Mouse (Mus musculus): Measurements from ENCODE around the gene Ankrd13a. TPM values are rescaled to one million over a fixed set of nuclear protein-coding genes. Genes with fewer than 3 reads are reported as not detected.

Ankrd13a gene
- polyA plus RNA-seq (2012; fragmentation: generic; extraction: Trizol), result 51.2 TPM

DNA sequence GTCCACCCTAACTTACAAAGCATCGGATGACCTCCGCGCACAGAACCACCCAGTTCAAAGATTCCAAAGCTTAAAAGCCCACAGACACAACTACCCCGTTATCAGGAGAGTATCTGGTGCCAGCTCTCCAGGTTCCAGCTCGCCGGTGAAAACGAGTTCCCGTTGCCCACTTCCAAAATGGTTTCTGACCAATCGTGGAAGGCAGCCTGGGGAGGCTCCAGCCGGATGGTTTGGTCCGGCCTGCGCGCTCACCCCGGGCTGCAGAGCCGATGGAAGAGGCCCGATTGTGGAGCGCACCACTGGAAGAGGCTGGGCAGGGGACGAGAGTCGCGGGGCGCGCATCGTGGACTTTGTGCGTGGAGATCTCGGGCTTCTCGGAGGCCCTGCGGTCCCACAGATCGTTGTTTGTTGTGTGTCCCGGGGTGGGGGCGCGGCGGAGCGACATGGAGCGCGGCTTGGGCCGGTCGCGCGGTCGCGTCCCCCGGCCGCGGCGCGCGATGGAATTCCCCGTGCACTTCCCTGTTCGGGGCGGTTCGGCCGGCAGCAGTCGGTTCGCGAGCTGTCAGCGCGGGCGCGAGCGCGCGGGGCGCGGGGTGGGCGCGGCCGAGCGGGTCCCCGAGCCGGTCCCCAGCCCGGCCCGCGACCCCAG is at the start of gene Ankrd13a:
Gene Ankrd13a (plus strand): TSS at position 275 of the 649 bp plus-strand sequence.
- Histone ChIP-seq H3K4me3 (peak within 1 kb of the TSS; percentile 52), H3K36me3 (ENCODE audit: control insufficient read depth, insufficient read depth) (no peaks in the 10 kb centered on the region), H3K27me3 (ENCODE audit: control insufficient read depth, insufficient read depth, insufficient read length) (no peaks in the 10 kb centered on the region), H3ac (ENCODE audit: control insufficient read depth, insufficient read length) (peak within 1 kb of the TSS; percentile 99), H3K4me2 (ENCODE audit: low read depth) (peak within 1 kb of the TSS; percentile 97), H3K79me2 (ENCODE audit: control insufficient read depth, insufficient read depth) (peaks cover 68% of the 10 kb centered on the region)
- TF ChIP-seq POLR2A (IDR thresholded peaks at IDR 0.05; ENCODE audit: insufficient read length, low read depth), result peak; percentile 78
- no peak for TF ChIP-seq REST (IDR thresholded peaks at IDR 0.05; ENCODE audit: insufficient read depth, insufficient read length)
- TF ChIP-seq MAX (IDR thresholded peaks at IDR 0.05; ENCODE audit: low read depth), result no peak
- TF ChIP-seq MYOD1 (IDR thresholded peaks at IDR 0.05; ENCODE audit: control insufficient read depth in 1 of 3, insufficient read length in 2 of 3, low read depth in 2 of 3), result peak in 1 of 3 experiments; percentile 1
- TF ChIP-seq E2F4 (IDR thresholded peaks at IDR 0.05; ENCODE audit: insufficient read depth), result peak; percentile 21
- TF ChIP-seq TCF3 (IDR thresholded peaks at IDR 0.05; ENCODE audit: insufficient read length, low read depth), result no peak
- TF ChIP-seq SRF (IDR thresholded peaks at IDR 0.05; ENCODE audit: control insufficient read depth, insufficient read length, low read depth), result no peak
- peak in 1 of 3 experiments; percentile 8 for TF ChIP-seq MYOG (IDR thresholded peaks at IDR 0.05; ENCODE audit: control insufficient read depth in 1 of 3, insufficient read depth in 1 of 3, insufficient read length in 2 of 3, low read depth in 2 of 3)
- peak; percentile 11 for TF ChIP-seq USF1 (IDR thresholded peaks at IDR 0.05; ENCODE audit: low read depth)
- TF ChIP-seq TCF12 (IDR thresholded peaks at IDR 0.05; ENCODE audit: insufficient read depth, poor library complexity, severe bottlenecking), result no peak
- peak; percentile 66 for TF ChIP-seq POLR2AphosphoS2 (IDR thresholded peaks at IDR 0.05; ENCODE audit: insufficient read length, low read depth)
- no peak for TF ChIP-seq CEBPB (IDR thresholded peaks at IDR 0.05; ENCODE audit: insufficient read depth, poor library complexity, severe bottlenecking)

DNA sequence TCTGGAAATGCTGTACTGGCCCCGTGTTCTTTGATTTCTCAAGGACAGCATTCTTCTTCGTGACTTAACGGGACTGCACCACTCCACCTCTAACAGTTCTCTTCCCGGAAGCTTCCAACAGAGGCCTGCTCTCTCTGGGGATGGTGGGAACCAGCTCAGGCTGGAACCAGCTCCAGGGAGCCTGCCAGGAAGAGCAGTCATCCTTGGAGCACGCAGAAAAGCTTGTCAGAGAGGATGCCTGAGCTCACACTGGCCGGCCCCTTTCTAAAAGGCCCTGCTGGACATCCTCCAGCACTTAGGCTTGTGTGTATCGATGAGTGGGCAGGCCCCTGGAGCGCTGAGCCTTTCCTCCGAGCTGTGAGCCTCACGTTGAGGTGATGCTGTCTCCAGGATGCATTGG is 46.3 kb upstream of the Ankrd13a start:
- no peak for TF ChIP-seq USF1 (IDR thresholded peaks at IDR 0.05; ENCODE audit: low read depth)
- TF ChIP-seq E2F4 (IDR thresholded peaks at IDR 0.05; ENCODE audit: insufficient read depth), result no peak
- no peak for TF ChIP-seq SRF (IDR thresholded peaks at IDR 0.05; ENCODE audit: control insufficient read depth, insufficient read length, low read depth)
- no peak for TF ChIP-seq MAX (IDR thresholded peaks at IDR 0.05; ENCODE audit: low read depth)
- TF ChIP-seq POLR2AphosphoS2 (IDR thresholded peaks at IDR 0.05; ENCODE audit: insufficient read length, low read depth), result no peak
- no peak for TF ChIP-seq TCF12 (IDR thresholded peaks at IDR 0.05; ENCODE audit: insufficient read depth, poor library complexity, severe bottlenecking)
- TF ChIP-seq CEBPB (IDR thresholded peaks at IDR 0.05; ENCODE audit: insufficient read depth, poor library complexity, severe bottlenecking), result no peak
- TF ChIP-seq MYOG (IDR thresholded peaks at IDR 0.05; ENCODE audit: control insufficient read depth in 1 of 3, insufficient read depth in 1 of 3, insufficient read length in 2 of 3, low read depth in 2 of 3), result no peak
- no peak for TF ChIP-seq MYOD1 (IDR thresholded peaks at IDR 0.05; ENCODE audit: control insufficient read depth in 1 of 3, insufficient read length in 2 of 3, low read depth in 2 of 3)
- no peak for TF ChIP-seq TCF3 (IDR thresholded peaks at IDR 0.05; ENCODE audit: insufficient read length, low read depth)
- no peak for TF ChIP-seq POLR2A (IDR thresholded peaks at IDR 0.05; ENCODE audit: insufficient read length, low read depth)
- TF ChIP-seq REST (IDR thresholded peaks at IDR 0.05; ENCODE audit: insufficient read depth, insufficient read length), result no peak
- no peaks in the 10 kb centered on the region for H3K27me3 ChIP-seq (ENCODE audit: control insufficient read depth, insufficient read depth, insufficient read length)
- no peaks in the 10 kb centered on the region for H3K79me2 ChIP-seq (ENCODE audit: control insufficient read depth, insufficient read depth)
- H3K4me2 ChIP-seq (ENCODE audit: low read depth), result no peak overlapping the region
- H3K36me3 ChIP-seq (ENCODE audit: control insufficient read depth, insufficient read depth), result no peaks in the 10 kb centered on the region
- no peak overlapping the region for H3ac ChIP-seq (ENCODE audit: control insufficient read depth, insufficient read length)
- no peak overlapping the region for H3K4me3 ChIP-seq

DNA sequence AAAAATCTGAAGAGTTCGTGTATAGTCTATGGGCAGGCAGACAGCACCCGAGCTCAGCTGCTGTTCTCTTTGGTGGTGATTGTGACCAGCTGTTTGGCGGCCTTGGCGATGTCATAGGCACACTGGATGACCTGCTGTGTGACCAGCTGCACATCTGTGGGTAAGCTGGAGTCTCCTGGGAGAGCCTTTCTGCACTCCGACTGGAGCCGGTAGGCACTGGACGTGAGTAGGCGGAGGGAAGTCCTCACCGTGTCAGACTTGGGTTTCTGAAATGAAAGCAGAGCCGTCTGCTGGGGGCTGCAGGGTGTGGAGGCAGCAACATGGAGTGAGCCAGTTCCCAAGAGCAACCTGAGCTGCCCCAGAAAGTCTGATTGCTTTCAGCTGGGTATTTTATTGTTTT is 44.3 kb upstream of the Ankrd13a start:
- Histone ChIP-seq H3ac (ENCODE audit: control insufficient read depth, insufficient read length) (no peak overlapping the region), H3K79me2 (ENCODE audit: control insufficient read depth, insufficient read depth) (no peaks in the 10 kb centered on the region), H3K4me2 (ENCODE audit: low read depth) (no peak overlapping the region), H3K27me3 (ENCODE audit: control insufficient read depth, insufficient read depth, insufficient read length) (no peaks in the 10 kb centered on the region), H3K36me3 (ENCODE audit: control insufficient read depth, insufficient read depth) (no peaks in the 10 kb centered on the region), H3K4me3 (no peak overlapping the region)
- TF ChIP-seq TCF12 (IDR thresholded peaks at IDR 0.05; ENCODE audit: insufficient read depth, poor library complexity, severe bottlenecking) (no peak), MYOD1 (IDR thresholded peaks at IDR 0.05; ENCODE audit: control insufficient read depth in 1 of 3, insufficient read length in 2 of 3, low read depth in 2 of 3) (peak in 2 of 3 experiments; percentile 22 to 71)

DNA sequence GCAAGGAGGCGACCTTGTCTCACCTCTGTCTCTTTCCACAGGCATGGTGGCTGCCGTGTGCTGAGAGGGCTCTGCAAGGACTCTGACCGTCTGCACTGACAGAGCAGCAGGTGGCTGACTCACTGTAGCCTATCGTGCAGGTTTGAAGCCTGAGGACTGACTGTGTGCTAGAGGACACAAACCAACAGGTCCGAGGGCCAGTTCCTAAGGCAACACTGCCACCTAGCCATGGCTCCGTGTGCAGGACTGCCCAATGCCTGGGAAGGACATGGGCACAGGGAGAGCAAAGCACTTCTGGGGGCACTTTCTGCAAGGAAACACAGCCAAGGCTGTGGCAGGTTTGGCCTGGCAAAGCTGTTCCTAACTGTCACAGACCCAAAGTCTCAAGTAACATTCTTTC is 43.0 kb upstream of the Ankrd13a start:
- TF ChIP-seq MYOD1 (IDR thresholded peaks at IDR 0.05; ENCODE audit: control insufficient read depth in 1 of 3, insufficient read length in 2 of 3, low read depth in 2 of 3) (no peak), TCF12 (IDR thresholded peaks at IDR 0.05; ENCODE audit: insufficient read depth, poor library complexity, severe bottlenecking) (no peak), MYOG (IDR thresholded peaks at IDR 0.05; ENCODE audit: control insufficient read depth in 1 of 3, insufficient read depth in 1 of 3, insufficient read length in 2 of 3, low read depth in 2 of 3) (no peak), REST (IDR thresholded peaks at IDR 0.05; ENCODE audit: insufficient read depth, insufficient read length) (no peak), POLR2AphosphoS2 (IDR thresholded peaks at IDR 0.05; ENCODE audit: insufficient read length, low read depth) (no peak), SRF (IDR thresholded peaks at IDR 0.05; ENCODE audit: control insufficient read depth, insufficient read length, low read depth) (no peak)
- Histone ChIP-seq H3ac (ENCODE audit: control insufficient read depth, insufficient read length) (no peak overlapping the region), H3K79me2 (ENCODE audit: control insufficient read depth, insufficient read depth) (no peaks in the 10 kb centered on the region), H3K4me2 (ENCODE audit: low read depth) (no peak overlapping the region), H3K27me3 (ENCODE audit: control insufficient read depth, insufficient read depth, insufficient read length) (no peaks in the 10 kb centered on the region), H3K36me3 (ENCODE audit: control insufficient read depth, insufficient read depth) (peaks cover 10% of the 10 kb centered on the region), H3K4me3 (no peak overlapping the region)

DNA sequence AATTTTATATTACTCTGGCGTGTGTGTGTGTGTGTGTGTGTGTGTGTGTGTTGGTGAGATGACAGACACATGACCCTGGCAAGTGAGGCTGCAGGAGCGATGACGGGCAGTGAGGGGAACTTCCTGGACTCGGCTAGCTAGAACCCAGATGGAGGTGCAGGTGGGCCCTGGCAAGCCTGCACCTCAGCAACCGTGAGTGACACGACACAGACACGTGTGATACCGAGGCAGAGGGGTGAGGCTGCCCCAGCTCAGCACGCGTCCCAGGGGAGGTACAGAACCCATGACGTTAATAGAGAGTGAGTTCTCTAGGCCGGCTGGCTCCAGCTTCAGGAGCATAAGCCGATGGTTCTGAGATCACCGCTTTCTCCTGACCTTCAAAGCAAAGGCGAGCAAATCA is 42.5 kb upstream of the Ankrd13a start:
- Histone ChIP-seq H3K4me3 (no peak overlapping the region), H3ac (ENCODE audit: control insufficient read depth, insufficient read length) (no peak overlapping the region), H3K36me3 (ENCODE audit: control insufficient read depth, insufficient read depth) (peaks cover 15% of the 10 kb centered on the region), H3K79me2 (ENCODE audit: control insufficient read depth, insufficient read depth) (no peaks in the 10 kb centered on the region), H3K27me3 (ENCODE audit: control insufficient read depth, insufficient read depth, insufficient read length) (no peaks in the 10 kb centered on the region), H3K4me2 (ENCODE audit: low read depth) (no peak overlapping the region)
- TF ChIP-seq POLR2AphosphoS2 (IDR thresholded peaks at IDR 0.05; ENCODE audit: insufficient read length, low read depth) (no peak), REST (IDR thresholded peaks at IDR 0.05; ENCODE audit: insufficient read depth, insufficient read length) (no peak), MYOD1 (IDR thresholded peaks at IDR 0.05; ENCODE audit: control insufficient read depth in 1 of 3, insufficient read length in 2 of 3, low read depth in 2 of 3) (no peak), TCF12 (IDR thresholded peaks at IDR 0.05; ENCODE audit: insufficient read depth, poor library complexity, severe bottlenecking) (no peak), CEBPB (IDR thresholded peaks at IDR 0.05; ENCODE audit: insufficient read depth, poor library complexity, severe bottlenecking) (no peak), USF1 (IDR thresholded peaks at IDR 0.05; ENCODE audit: low read depth) (no peak), MAX (IDR thresholded peaks at IDR 0.05; ENCODE audit: low read depth) (no peak), SRF (IDR thresholded peaks at IDR 0.05; ENCODE audit: control insufficient read depth, insufficient read length, low read depth) (no peak), E2F4 (IDR thresholded peaks at IDR 0.05; ENCODE audit: insufficient read depth) (no peak), MYOG (IDR thresholded peaks at IDR 0.05; ENCODE audit: control insufficient read depth in 1 of 3, insufficient read depth in 1 of 3, insufficient read length in 2 of 3, low read depth in 2 of 3) (no peak), POLR2A (IDR thresholded peaks at IDR 0.05; ENCODE audit: insufficient read length, low read depth) (no peak), TCF3 (IDR thresholded peaks at IDR 0.05; ENCODE audit: insufficient read length, low read depth) (no peak)

Measured in myocyte (in vitro differentiated cells).